Mouse (Mus musculus) MEL (cell line): ENCODE data around the gene Zfr.

Experiments
- ETS1 ChIP-seq: IDR thresholded peaks from 2 replicates; pipeline ENCODE4 v1.6.1; 2012; ENCODE audit warnings: low read depth, mild to moderate bottlenecking, inconsistent platforms, low read length, improper control_type of control experiment, moderate library complexity
- SMC3 ChIP-seq: IDR thresholded peaks from 2 replicates; pipeline ENCODE4 v1.6.1; 2011; ENCODE audit warnings: low read depth, low read length, improper control_type of control experiment
- UBTF ChIP-seq: IDR thresholded peaks from 2 replicates; pipeline ENCODE4 v1.6.1; 2012; ENCODE audit warnings: low read depth, mild to moderate bottlenecking, inconsistent platforms, low read length, improper control_type of control experiment, moderate library complexity, borderline replicate concordance; ENCODE audit not compliant: insufficient read depth
- ZKSCAN1 ChIP-seq: IDR thresholded peaks from 2 replicates; pipeline ENCODE4 v1.6.1; 2012; ENCODE audit warnings: low read depth, mild to moderate bottlenecking, inconsistent platforms, low read length, improper control_type of control experiment, moderate library complexity

DNA sequence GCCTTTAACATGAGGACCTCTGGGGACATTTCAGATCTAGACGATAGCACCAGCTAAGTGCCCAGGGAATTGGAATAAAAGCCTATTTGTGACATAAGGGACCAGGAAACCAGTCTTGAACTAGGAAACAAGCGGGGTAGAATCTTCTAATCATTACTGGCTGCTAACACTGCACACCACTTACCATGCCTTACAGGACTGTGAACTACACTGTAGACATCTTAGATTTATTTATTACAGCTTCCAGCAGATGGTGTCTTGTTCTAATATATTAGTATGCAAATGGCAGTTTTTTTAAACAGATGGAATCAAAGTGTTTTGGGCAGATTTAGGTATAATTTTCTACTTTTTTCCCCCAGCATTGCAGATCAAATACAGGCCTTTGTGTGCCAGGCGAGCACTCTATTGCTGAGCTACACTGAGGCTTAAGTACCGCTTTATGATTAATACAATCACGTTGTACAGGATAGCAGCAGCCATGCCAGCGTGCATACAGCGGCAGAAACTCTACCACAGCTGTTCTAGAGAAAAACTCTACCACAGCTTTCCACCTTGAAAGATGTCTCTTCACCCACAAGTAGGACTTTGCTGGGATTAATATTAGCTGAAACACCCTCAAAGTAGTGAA is 44.8 kb upstream of the Zfr start:
- TF ChIP-seq UBTF (no peak), ETS1 (no peak), SMC3 (no peak), ZKSCAN1 (no peak)
